Mouse (Mus musculus) retina, postnatal 1 day (tissue): Measurements from ENCODE around the gene Atp5j2.

Experiments used
- DNase-seq: peaks from one replicate; pipeline ENCODE4 v3.0.0-alpha.2; 2012

Gene Atp5j2

DNA sequence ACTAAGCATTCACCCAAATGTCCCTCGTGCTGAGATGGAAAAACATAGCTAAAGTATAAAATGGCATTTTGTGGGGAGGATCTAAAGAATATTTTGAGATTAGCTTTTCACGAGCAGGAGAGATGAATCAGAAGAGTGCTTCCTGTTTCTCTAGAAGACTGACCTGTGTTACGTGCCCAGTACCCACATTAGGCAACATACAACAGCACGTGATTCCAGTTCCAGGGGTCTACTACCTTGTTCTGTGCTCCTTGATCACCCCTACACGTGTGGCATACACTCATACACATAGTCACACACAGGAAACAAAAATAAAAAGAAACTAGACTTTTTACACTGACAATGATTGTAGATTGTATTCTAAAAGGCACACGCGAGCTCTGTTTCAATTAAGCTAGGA lies 8.5 kb upstream of the Atp5j2 start:
- no peak for DNase-seq

- peak; percentile 96 for DNase-seq
Measured at GRCm38 (mm10) chr5:145190875-145191798, 725 bp downstream of the Atp5j2 start.

DNA sequence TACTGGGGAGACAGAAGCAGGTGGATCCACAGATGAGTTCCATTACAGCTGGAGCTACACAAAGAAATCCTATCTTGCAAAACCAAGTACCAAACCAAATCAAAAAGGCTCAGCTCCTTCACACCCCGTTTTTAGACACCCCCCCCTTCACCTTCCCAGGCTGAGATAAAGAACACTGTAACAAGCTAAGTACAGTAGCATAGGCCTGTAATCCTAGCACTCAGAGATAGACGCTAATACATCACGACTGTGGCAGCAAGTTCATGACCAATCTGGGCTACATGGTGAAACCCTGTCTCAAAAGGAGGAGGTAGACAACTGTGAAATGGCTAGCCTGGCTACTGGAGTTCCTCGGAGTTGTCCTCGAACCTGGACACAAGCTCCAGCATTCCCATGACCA lies 1.5 kb downstream of the Atp5j2 start:
- DNase-seq = no peak

DNA sequence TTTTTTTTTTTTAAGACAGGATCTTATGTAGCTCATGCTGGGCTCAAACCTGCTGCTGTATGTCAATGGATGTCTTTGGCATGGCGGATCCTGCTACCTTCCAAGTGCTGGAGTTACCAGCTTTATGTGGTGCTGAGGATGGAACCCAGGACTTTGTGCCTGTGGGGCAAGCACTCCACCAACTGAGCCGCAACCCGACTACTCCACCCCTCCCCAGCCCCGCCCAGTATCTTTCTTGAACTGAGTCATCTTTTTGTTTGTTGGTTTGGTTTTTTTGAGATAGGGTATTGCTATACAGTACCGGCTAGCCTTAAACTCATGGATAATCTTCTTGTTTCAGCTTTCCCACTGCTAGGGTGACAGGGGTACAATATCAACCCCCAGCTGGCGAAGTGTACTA lies 2.4 kb downstream of the Atp5j2 start:
- DNase-seq = no peak

GRCm38 (mm10) chr5:145185244-145185643 lies 6.6 kb downstream of the Atp5j2 start:
- DNase-seq = no peak

GRCm38 (mm10) chr5:145178461-145178980 lies 13.3 kb downstream of the Atp5j2 start:
- DNase-seq = no peak

DNA sequence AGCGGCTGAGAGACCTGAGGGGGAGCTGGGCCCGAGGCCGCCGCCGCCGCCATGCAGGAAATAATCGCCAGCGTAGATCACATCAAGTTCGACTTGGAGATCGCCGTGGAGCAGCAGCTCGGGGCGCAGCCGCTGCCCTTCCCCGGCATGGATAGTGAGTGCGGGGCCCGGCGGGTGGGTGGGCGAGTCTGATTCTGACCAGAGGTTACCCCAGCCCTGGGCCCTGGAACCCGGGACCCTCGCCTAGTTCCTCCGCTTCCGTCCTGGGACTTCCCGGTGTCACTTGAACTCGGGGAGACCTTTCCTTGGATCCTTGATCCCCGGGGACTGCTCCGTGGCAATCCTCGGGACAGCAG lies 24.6 kb downstream of the Atp5j2 start:
- DNase-seq = no peak

DNA sequence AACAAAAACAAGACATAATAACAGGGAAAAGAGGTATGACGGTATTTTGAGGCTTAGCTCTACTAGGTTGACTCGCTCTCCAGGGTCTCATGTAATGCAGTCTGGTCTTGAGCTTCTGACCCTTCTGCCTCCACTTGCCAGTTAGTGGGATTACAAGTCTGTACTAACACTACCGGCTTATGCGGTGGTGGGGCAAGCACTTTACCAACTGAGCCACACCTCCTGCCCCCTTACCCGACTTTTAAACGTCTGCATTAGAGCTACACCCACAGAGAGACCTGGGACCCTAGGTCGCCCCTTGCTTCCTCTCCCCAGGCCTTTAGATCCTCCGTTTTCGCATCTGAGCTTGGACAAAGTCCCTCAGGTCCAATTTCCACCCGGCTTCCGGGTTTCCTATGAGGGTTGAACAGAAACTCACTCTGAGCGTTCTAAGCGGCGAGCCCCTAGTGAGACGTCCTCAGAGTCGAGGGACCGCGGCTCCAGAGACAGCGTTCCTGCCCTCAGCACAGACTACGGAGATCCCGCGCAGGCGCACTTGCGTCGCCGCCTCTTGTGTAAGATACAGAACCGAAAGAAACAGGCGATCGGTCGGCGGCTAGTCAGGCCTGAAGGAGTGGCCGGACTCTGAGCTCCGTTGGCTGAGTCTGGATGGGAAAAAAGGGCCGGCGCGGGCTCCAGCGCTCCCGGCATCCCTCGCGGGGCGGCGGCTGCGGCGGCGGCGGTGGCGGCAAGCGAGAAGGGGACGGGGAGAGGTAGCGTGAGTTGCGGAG lies 25.1 kb downstream of the Atp5j2 start, which contains the start of the genes Ptcd1 and Cpsf4:
TSS of gene Ptcd1 (minus strand) at position 573 of the 770 bp plus-strand sequence.
TSS of gene Cpsf4 (plus strand) at position 678 of the 770 bp plus-strand sequence.
- peak; percentile 99 for DNase-seq

- DNase-seq = no peak
Measured at GRCm38 (mm10) chr5:145165184-145165583, 26.7 kb downstream of the Atp5j2 start.

- DNase-seq = no peak
Measured at GRCm38 (mm10) chr5:145164710-145165109, 27.2 kb downstream of the Atp5j2 start.

DNA sequence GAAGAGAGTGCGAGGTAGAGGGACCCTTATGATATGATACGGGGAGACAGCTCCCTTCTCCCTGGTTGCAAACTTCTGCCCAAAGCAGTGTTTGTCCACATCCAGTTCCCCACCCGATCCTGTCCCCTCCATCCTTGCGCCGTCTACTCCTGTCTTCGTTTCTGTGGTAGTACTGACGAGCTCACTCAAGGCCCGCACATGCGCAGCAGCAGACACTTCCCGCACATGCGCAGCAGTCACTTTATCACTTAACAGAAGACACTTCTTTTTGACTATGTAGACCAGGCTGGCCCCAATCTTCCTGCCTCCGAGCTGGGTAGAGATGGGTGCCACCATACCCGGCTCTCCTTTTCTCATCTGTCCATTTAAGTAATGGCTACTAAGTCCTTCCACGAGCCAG lies 30.5 kb downstream of the Atp5j2 start:
- DNase-seq = no peak

DNA sequence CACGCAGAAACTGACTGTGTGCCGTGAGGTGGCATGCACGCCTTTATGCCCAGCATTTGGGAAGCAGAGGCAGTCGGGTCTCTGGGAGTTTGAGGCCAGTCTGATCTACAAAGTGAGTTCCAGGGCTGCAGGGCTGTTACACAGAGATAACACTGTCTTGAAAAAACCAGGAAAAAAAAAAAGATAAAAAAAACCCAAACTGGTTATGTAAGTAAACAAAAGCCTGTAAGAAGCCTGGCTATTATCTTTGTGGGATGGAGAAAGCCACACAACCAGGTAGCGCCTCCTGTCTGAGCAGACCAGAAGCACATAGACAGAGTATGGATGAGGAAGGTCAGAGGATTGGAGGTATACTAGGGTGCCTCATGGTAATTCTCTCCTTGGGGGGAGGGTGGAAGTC lies 39.2 kb downstream of the Atp5j2 start:
- DNase-seq = no peak

GRCm38 (mm10) chr5:145149294-145149693 lies 42.6 kb downstream of the Atp5j2 start:
- no peak for DNase-seq

- DNase-seq = no peak
Measured at GRCm38 (mm10) chr5:145147748-145148147, 44.1 kb downstream of the Atp5j2 start.

DNA sequence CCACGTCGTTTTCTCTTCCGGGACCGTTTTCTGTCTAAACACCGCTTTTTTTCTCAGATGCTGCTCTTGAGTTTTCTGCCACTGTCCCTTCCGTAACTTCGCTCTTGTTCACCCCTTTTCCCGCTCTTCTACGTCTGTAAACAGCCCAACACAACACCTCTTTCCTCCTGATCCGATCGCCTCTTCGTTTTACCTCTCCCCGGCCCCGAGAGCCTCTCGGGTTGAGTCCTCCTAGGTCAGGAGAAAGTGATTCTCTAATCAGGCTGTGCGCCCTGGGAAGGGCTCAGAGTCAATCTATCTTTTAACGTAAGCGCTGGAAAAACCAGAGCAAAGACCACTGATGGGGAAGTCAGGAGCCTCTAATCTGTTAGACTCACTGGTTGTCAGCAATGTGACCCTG lies 51.3 kb downstream of the Atp5j2 start:
- DNase-seq = peak; percentile 43

- DNase-seq = peak; percentile 97
Measured at GRCm38 (mm10) chr5:145139571-145140519, 52.0 kb downstream of the Atp5j2 start, which contains the start of the genes Pdap1 and Bud31. Gene Pdap1, minus strand, starts transcription at chr5:145140238. Gene Bud31, plus strand, starts transcription at chr5:145140362.

GRCm38 (mm10) chr5:145138836-145139235 lies 53.0 kb downstream of the Atp5j2 start:
- peak; percentile 59 for DNase-seq
